Mouse (Mus musculus) ES-CJ7 (cell line): ENCODE results near the gene Dcakd.
A peak's percentile ranks its signal among the peaks of the same experiment; 100 is the strongest.

Source experiments
- DNase-seq: peaks from one replicate; pipeline ENCODE4 v3.0.0; 2011; ENCODE audit warnings: low read depth, low spot score

Dcakd gene

DNA sequence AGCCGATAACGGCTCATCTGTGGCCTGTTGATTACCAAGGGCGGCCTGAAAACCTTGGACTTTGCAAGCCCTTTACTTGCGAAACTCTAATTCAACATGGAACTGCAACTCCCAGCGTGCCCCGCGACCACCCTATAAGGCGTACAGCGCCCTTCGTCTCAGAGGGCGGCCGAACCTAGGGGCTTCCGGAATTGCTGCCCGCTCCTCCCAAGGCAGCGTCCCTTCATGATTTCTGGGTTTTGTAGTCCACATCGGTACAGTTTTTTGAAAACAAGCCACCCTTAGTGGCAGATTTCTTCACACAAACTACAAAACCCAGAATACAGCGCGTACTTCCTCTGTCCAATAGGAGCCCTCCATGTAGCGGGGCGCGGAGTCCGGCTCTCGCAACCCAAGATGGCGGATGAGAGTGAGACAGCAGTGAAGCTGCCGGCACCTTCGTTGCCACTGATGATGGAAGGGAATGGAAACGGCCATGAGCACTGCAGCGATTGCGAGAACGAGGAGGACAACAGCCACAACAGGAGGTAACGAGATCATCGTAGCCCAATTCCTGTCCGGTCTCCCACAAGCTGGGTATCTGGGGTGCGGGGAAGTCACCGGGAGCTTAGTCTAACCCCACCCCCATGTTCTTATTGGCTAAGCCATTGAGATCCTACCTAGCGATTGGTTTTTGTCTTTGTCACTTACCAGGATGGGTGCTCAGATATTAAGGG lies at the start of gene Dcakd, which contains the start of gene Nmt1:
Dcakd (minus strand) TSS at position 158 of the 716 bp plus-strand sequence.
Nmt1 (plus strand) TSS at position 15 of the 716 bp plus-strand sequence.
- peak; percentile 98 for DNase-seq

DNA sequence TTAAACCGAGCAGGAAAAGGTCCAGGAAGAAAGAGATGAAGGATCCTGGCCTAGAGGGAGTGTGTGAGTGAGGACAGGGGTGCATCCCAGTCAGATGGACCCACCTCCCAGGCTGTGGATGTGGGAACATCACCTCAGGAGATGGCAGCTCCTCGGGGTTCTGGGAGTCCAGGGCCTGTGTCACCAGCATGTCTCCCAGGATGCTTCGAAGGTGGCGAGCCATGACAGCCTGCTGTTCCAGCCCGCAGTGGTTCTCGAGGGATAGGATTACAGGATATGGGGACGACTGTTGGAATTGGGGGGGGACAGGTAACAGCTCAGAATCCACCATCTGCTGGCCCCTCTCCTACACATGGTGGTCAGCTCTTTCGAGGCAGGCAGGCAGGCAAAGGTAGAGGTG lies 48.4 kb upstream of the Dcakd start:
- no peak for DNase-seq

DNA sequence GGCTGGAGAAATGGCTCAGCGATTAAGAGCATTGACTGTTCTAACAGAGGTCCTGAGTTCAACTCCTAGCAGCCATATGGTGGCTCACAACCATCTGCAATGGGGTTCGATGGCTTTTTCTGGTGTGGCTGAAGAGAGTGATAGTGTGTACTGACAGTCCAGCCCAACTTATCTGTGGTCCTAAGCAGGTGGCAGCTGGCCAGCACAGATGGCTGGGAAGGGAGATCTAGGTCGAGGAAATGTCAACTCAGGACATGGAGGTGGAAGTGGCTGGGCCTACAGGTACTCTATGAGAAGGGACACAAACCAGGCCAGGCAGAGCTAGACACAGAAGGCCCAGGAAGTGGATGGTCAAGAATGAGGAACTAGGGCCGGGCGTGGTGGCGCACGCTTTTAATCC lies 47.9 kb upstream of the Dcakd start:
- DNase-seq: no peak

DNA sequence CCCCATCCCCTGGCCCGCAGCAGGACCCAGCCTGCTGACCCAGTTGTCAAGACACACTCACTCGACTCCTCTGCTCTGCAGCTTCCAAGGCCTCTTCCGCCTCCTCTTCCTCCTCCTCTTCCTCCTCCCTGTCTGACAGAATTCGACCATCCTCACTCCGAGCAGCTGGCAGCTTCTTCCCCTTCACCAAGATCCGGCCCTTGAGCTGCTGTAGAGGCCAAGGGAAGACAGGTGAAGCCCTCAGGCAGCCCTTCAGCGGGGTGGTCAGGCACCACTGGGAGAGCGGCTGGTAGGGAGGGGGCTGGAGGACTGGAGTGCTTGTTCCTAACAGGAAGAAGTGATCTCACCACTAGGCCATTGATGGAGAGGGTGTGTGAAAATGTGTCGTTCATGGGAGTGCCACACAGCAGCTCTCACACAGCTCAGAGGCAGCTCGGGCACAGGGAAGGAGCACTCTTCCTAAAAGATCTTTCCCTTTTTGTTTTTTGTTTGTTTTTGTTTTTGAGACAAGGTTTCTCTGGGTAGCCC lies 46.7 kb upstream of the Dcakd start:
- no peak for DNase-seq

DNA sequence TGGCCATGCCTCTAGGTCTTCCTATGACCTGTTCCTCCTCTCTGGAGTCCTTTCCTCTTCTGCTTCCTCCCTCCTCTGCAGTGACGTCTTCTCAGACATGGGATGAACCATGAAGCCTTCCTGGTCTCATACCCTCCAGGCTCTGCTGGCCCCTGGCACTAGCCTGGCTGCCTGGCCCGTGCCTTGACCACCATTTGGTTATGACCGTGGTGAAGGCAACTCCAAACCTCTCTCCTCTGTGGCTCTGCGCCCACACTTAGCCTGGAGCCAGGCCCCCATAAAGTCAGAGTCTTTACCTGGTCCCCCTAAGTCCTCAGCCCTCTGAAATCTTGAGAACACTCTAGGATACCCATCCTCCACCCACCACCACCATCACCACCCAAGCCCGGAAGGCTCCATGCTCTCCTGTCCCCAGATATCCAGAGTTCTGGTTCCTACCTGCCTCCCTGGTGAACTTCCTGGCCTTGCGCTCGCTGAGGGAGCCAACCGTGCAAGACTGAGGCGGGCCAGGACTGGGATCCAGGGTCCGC lies 46.1 kb upstream of the Dcakd start:
- DNase-seq: no peak

DNA sequence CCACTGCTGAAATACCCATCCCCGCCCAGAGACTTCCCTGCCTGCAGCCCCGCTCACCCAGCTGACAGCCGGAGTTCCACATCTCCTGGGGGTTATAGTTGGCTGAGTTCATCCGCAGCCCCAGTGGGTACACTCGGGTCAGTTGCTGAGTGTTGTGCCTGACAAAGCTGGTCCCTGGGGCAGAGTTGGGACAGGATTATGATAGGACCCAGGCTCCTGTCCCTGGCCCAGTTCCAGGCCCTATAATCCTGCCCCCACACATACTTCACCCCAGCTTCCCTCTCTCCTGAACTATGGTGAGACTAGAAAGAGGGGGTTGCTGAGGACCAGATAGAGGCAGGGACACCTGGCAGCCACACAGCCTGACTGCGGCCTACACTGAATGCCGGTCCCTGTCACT lies 45.5 kb upstream of the Dcakd start:
- DNase-seq: no peak

DNA sequence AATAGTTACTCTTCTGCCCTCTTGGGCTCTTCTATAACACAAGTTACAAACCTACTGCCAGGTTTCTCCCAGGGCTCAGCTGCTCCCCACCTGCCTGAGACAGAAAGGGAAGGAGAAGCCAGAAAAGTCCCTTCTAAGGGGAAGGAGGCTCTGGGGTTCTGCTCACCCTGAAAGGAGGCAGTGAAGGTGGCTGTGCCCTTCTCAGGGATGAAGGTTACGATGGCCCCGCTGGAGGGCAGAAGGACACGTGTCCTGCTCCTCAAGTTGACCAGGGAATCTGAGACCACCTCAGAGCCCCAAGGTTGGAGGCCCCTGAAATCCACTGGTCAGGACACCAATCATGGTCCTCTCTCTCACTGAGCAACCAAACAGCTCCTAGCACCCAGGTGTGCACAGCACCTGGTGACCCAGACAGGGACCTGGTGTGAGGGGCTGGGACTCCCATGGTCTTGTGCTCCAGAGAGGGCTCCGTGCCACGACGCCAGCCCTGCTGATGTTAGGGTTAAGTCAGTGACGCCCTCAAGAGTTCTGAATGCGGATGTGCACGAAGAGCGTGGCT lies 42.3 kb upstream of the Dcakd start:
- no peak for DNase-seq

DNA sequence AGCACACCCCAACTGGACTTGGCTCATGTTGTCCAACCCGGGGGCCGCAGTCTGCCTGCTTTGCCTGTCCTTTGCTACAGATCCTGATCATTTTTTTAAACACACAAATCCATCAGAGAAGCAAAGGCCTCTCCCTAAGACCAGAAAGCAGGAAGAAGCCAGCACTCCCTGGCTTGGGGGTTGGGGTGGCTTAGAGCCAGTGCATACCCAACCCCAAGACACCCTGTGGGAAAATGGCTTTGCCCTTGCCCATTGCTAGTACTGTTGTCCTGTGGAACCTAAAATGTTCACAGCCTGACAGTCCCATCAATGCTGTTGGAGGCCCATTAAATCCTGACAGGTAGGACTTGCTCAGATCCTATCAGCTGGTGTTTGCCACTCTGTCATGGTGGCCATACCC lies 41.6 kb upstream of the Dcakd start:
- no peak for DNase-seq

DNA sequence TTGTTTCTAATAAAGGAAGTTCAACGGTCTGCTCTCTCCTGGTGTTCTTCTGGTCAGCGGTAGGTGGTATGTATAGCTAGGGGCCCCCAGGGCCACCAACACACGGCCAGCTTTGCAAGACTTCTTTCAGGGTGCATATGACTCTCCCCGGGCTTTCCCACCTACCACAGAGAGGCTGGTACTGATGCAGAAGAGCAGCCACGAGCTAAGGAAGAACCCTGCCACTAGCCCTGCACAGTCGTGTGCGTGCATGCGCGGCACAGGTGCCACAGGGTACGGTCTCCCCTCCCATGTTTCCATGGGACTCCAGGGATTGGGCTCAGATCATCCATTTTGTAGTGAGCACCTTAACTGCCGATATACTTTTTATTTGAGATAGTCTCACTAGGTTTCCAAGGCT lies 40.8 kb upstream of the Dcakd start:
- no peak for DNase-seq

DNA sequence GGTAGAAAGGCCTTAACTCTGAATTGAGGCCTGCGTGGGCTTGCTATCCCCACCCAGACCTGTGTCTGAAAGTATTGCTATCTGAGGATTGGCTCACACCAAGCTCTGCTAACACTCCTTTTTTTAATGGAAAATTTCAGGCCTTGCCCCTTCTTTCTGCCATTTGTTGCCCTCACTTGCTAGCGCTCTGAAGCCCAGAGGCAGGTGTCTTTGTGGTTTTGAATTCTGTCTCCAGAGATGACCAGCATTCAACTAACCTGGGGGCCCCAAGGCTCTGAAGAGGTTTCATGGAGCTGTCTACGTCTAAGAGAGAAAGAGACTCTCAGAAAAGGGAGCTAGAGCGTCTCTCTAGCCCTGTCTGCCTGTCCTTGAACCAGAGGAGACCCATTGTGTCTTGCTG lies 40.1 kb upstream of the Dcakd start:
- no peak for DNase-seq

DNA sequence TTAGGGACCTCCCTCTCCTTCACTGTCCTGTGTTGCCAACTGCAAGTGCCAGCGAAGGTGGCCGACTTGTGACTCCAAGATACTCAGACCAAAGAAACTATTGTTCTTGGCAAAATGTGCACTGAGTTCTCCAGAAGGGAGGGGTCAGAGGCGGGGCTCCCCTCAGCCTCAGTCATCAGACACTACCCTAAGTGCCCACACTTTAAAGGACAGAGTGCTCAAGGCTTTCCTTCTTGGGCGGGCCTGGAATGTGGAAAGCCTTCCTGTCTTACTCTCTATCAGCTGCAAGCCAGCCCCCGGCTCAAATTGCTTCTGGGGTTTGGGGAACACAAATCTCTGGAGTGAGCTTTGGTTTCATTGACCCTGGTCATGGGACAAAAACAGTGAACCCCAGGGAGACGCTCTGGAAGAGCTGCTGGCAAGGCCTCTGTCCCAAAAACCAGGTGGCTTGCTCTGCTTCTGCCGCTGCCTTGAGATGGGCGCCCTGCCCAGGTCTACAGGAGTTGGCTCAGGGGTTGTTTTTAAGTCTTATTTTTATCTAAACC lies 39.4 kb upstream of the Dcakd start:
- peak; percentile 44 for DNase-seq

DNA sequence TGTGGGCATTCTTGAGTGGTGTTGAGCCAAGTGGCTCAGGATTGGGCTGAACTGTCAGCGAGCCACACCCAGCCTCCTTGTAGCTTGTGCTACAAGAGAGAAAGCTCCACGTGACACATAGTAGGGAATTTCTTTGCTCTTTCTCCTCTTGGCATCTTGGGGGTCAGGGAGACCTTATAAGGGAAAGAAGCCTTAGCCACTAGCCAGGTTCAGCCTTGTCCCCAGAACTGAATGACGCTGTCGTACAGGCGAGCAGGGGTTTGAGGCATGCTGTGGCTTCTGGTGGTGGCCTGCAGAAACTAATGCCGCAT lies 38.9 kb upstream of the Dcakd start:
- no peak for DNase-seq

DNA sequence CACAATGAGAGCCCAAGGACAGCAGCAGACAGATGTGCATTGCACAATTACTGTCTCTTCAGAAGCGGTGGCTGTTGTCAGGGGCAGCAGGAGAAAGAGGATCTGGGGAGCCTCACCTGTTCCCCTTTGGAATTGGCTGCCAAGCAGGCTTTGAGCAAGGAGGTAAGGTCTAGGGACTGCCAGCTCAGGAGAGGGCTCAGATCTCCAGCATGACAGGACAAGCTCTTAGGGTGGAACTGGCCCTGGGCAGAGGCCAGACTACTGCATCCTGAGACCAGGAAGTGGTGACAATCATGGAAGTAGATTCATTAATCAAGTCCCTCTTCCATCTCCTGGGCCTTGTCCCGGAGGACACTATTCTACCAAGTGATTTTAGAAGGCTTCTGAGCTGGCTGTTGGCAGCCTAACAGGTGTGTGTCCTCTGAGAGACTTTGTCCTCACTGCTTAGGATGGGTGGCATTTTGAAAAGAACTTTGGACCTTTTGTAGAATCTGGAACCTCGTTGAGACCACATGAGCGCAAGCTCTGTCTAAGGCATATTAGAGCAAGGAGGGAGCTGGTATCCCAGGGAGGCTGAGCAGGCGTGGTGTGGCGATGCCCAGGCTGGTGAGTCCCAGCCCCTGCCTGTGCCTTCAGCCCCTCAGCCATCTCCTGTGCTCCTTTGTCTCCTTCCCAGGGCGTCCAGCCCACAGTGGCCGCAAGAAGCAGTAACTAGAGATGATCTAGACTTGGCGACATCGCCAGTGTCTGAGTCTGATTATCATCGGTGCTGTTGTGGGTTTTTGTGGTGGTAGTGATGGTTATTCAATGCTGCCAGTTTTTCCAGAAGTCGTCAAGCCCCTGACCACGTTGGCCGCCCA lies 38.3 kb upstream of the Dcakd start:
- DNase-seq: no peak

DNA sequence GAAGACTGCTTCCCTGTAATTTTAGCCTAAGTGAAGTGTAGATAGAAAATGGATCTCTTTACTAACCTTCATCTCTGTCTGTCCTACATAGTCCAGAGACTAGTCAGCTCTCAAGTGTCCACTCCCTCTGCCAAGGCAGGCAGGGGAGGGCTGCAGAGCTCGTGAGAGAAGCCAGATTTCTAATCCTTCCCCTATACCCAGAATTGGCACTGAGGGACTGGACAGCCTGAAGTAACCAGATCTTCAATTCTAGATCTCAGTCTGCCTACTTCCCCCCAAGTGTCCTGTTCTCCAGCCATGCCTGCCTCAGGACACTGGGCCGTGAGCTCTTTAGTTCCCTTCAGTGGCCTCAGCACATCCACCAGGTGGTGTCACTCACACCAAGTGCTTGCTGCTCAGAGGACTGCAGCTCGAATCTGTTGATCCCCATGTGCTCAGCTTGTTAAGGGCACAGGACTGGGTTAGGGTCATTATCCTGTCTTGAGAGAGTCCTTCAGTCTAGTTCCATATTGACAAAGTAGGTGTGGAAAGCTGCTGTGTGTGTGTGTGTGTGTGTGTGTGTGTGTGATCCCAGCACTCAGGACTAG lies 30.5 kb upstream of the Dcakd start:
- DNase-seq: no peak

DNA sequence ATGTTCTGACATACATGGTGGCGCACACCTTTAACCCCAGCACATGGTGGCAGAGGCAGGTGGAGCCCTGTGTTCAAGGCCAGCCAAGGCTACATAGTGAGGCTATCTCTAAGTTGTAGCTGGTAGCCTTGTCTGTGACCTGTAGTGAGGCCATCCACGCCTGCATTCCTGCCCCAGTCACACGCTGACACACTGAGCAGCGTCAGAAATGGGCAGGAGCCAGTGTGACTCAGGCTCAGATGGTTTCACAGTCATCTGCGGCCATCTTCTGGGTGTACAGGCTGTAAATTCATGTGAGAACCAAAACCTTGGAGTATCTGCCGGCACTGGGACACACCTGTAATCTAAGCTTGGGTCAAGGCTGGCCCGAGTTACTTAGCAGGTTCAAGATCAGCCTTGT lies 28.5 kb upstream of the Dcakd start:
- DNase-seq: no peak

DNA sequence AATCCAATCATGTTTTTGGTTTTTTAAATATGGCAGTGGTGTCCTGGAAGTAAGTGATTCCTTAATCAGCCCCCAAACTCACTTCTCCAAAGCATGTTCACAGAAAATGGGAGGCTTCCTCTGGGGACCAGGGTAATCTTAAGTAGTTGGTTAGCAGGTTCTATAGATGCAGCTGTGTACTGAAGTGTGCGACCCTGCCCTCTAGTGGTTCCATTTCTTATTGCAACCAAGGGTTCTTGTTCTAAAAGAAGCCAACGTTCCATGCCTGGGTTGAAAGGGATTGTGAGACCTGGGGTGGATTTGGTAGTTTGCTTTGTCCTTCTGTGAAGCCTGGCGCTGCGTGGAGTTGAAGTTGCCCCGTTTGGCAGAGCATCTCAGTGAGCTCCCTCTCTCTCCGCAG lies 26.7 kb upstream of the Dcakd start:
- peak; percentile 84 for DNase-seq

DNA sequence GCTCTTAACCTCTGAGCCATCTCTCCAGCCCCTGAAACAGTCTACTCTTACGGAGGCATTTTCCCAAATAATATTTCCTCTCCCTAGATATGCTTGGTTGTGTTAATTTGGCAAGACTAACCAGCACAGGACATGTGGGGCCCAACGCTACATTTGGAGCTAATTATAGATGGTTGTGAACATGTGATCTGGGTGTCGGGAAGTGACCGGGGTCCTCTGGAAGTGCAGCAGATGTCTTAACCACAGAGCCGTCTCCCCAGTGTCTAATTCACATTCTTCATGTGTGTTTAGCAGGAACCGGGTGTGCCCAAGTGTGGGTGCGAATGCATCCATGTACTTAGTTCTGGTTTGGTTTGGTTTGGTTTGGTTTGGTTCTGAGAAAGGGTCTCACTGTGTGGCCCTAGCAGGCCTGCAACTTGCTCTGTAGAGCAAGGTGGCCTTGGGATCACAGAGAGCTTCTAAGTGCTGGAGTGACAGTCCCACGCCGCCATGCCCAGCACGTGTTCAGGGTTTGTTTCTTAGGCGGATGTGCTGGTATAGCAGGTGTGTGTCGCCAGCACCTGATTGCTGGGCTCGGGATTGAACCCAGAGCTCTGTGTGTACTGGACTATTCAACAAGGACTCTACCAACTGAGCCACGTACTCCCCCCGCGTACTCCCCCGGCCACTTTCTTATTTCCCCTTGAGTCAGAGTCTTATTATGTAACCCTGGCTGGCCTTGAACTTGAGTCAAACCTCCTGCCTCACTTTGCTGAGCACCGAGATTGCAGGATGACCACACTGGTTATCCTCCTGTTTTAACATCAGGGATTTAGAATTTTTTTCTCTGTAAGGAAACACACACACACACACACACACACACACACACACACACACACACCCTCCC lies 25.3 kb upstream of the Dcakd start:
- no peak for DNase-seq

DNA sequence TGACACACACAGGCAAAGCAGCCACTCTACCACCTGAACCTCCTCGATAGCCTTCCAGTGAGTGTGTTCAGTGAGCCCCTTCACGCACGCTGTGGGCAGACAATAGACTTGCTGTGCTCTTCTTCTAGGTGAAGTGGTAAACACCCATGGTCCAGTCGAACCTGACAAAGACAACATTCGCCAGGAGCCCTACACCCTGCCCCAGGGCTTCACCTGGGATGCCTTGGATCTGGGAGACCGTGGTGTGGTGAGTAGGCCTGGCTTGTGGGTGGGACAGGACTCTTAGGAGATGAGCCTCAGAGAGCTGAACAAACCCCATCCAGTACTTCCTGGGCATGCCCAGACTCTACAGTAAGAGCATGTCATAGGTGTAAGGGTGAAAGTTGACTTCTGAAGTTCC lies 23.9 kb upstream of the Dcakd start:
- no peak for DNase-seq

DNA sequence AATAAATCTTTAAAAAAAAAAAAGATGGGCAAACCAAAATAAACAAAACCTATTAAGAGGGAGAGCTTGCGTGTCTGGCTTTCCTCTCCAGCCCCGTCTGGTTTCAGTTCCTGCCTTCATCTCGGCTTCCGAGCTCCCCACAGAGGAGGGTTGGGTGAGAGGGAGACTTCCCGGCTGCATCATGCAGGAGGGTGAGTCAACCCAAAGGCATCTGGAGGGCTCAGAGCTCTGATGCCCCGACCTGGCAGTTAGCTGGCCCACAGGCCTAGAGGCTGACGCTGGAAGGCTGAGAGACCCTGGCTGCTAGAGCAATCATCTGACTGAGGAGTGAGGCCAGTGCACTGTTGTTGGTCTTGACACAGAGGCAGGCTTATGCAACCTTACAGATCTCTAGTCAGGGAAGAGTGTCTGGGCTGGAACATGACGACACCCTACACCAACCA lies 23.1 kb upstream of the Dcakd start:
- no peak for DNase-seq

DNA sequence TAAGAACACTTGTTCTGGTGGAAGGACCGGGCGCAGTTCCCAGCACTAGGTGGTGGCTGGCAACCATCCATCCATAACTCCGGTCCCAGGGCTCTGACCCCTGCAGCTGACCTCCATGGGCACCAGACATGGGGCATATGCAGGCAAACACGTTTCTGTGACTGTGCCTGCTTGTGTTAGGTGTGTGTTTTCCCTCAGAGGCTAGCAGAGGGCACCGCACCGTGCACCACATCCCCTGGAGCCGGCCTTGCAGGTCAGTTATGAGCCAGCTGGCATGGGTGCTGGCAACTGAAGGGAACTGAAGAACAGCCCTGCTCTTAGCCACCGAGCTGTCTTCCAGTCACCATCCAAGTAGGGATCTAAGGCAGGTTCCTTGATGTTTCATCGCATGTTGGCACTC lies 22.0 kb upstream of the Dcakd start:
- no peak for DNase-seq

DNA sequence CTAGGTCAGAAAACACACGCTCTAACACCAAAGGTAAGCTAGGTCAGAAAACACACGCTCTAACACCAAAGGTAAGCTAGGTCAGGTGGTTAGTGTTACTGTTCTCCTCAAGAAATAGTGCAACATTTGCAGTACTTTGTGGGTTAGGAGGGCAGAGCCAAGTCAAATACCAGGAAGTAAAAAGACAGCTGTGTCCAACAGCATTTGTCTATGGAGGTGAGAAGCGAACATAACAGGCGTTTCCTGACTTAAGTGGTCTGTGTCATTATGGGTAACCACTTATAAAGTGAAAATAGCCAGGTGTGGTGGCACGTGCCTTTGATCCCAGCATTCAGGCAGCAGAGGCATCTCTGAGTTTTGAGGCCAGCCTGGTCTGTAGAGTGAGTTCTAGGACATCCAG lies 21.5 kb upstream of the Dcakd start:
- DNase-seq: no peak
